ENCODE assay signal across 8 mouse cellular contexts in genomic region chr14:21830876-21831767, GRCm38 (mm10). TPM values are rescaled to one million over a fixed set of nuclear protein-coding genes. Genes with fewer than 3 reads are reported as not detected.
A peak's percentile ranks its signal among the peaks of the same experiment; 100 is the strongest.
DNase-seq lines count a peak whose midpoint lies in the region; ATAC-seq and TF ChIP-seq lines count a peak whose summit lies in the region.

No protein-coding gene starts in this region.

- H3K27ac ChIP-seq in forebrain, embryonic 13.5 days = peak overlapping the region; percentile 91
- peak overlapping the region; percentile 89 for H3K27ac ChIP-seq in liver, embryonic 16.5 days (ENCODE audit: low read length)
- H3K27ac ChIP-seq in neural tube, embryonic 12.5 days = peak overlapping the region; percentile 83
- peak overlapping the region; percentile 96 for H3K27ac ChIP-seq in stomach, postnatal 0 days (replicated peaks)

- peak; percentile 93 for ATAC-seq in cerebellum, adult (ENCODE audit: insufficient number of reproducible peaks, low FRiP score, low TSS enrichment)
- peak; percentile 99 for ATAC-seq in forebrain, embryonic 13.5 days
- peak; percentile 96 for ATAC-seq in liver, embryonic 16.5 days (ENCODE audit: low read depth)
- peak; percentile 97 for ATAC-seq in neural tube, embryonic 12.5 days (ENCODE audit: low FRiP score, low read depth)
- ATAC-seq in stomach, postnatal 0 days (ENCODE audit: low FRiP score, low TSS enrichment) = peak; percentile 97

- no peak; the same call in none of the 2 replicates for TF ChIP-seq CTCF in stomach, postnatal 0 days (IDR thresholded peaks at IDR 0.05; ENCODE audit: low read depth)

- peak overlapping the region; percentile 96 for H3K9ac ChIP-seq in forebrain, embryonic 13.5 days
- peak overlapping the region; percentile 92 for H3K9ac ChIP-seq in liver, embryonic 16.5 days (ENCODE audit: low read depth, low read length)
- H3K9ac ChIP-seq in neural tube, embryonic 12.5 days = peak overlapping the region; percentile 92
- H3K9ac ChIP-seq in stomach, postnatal 0 days (ENCODE audit: low read length) = peak overlapping the region; percentile 95

- peaks cover 22% of the 10 kb centered on the region for H3K4me1 ChIP-seq in forebrain, embryonic 13.5 days
- H3K4me1 ChIP-seq in liver, embryonic 16.5 days (ENCODE audit: control insufficient read depth, low read depth, low read length) = peaks cover 38% of the 10 kb centered on the region
- peaks cover 15% of the 10 kb centered on the region for H3K4me1 ChIP-seq in neural tube, embryonic 12.5 days
- peaks cover 2% of the 10 kb centered on the region; the same call in 1 of the 2 replicates for H3K4me1 ChIP-seq in stomach, postnatal 0 days (replicated peaks; ENCODE audit: control insufficient read depth, insufficient read depth)

- peak overlapping the region; percentile 89 for H3K4me2 ChIP-seq in forebrain, embryonic 13.5 days
- peak overlapping the region; percentile 71 for H3K4me2 ChIP-seq in liver, embryonic 16.5 days (ENCODE audit: low read depth, low read length)
- H3K4me2 ChIP-seq in neural tube, embryonic 12.5 days (replicated peaks) = peak overlapping the region; percentile 93
- H3K4me2 ChIP-seq in stomach, postnatal 0 days (replicated peaks; ENCODE audit: low read depth) = peak overlapping the region; percentile 78

- whole genome bisulfite sequencing in forebrain, embryonic 13.5 days = under 1% methylated on average over 72 of the region's 73 CpGs
- under 1% methylated on average over 70 of the region's 73 CpGs for WGBS in liver, embryonic 16.5 days (ENCODE audit: insufficient replicate concordance)
- WGBS in neural tube, embryonic 12.5 days = under 1% methylated on average over 73 of the region's 73 CpGs
- WGBS in stomach, postnatal 0 days = under 1% methylated on average over 72 of the region's 73 CpGs

- peak; percentile 96 for DNase-seq in ES-CJ7 (ENCODE audit: low read depth, low spot score)
- peak; percentile 98 for DNase-seq in heart, postnatal 10 days
- peak; percentile 97 to 99 for DNase-seq in kidney, postnatal 4 days
- DNase-seq in stomach, postnatal 0 days (ENCODE audit: low spot score) = peak; percentile 98

- H3K4me3 ChIP-seq in forebrain, embryonic 13.5 days = peak overlapping the region; percentile 99
- peak overlapping the region; percentile 94 for H3K4me3 ChIP-seq in liver, embryonic 16.5 days (ENCODE audit: low read depth, low read length)
- H3K4me3 ChIP-seq in neural tube, embryonic 12.5 days = peak overlapping the region; percentile 96
- peak overlapping the region; percentile 66 for H3K4me3 ChIP-seq in stomach, postnatal 0 days (ENCODE audit: low read depth, low read length)

- H3K36me3 ChIP-seq in forebrain, embryonic 13.5 days (ENCODE audit: poor library complexity, severe bottlenecking) = peaks cover 15% of the 10 kb centered on the region
- peaks cover 8% of the 10 kb centered on the region for H3K36me3 ChIP-seq in liver, embryonic 16.5 days (ENCODE audit: control insufficient read depth, insufficient read depth)
- H3K36me3 ChIP-seq in neural tube, embryonic 12.5 days = peaks cover 10% of the 10 kb centered on the region
- H3K36me3 ChIP-seq in stomach, postnatal 0 days (ENCODE audit: control insufficient read depth, insufficient read depth, low read length) = peaks cover 2% of the 10 kb centered on the region; the same call in 1 of the 2 replicates

- no peaks in the 10 kb centered on the region for H3K27me3 ChIP-seq in forebrain, embryonic 13.5 days
- H3K27me3 ChIP-seq in liver, embryonic 16.5 days (ENCODE audit: control insufficient read depth, insufficient read depth, low read depth, low read length) = no peaks in the 10 kb centered on the region
- H3K27me3 ChIP-seq in neural tube, embryonic 12.5 days (replicated peaks) = no peaks in the 10 kb centered on the region
- H3K27me3 ChIP-seq in stomach, postnatal 0 days (ENCODE audit: control insufficient read depth, insufficient read depth, low read length) = no peaks in the 10 kb centered on the region

- intact Hi-C loops in heart, postnatal 10 days (cut with DNase I) = loop anchor here (5.0 kb wide), 1 partner anchor 79 kb away; the partner anchor contains the start of genes Dusp13 and Samd8

- no peak for TF ChIP-seq EP300 in stomach, postnatal 0 days (optimal IDR thresholded peaks at IDR 0.05)

- no peaks in the 10 kb centered on the region for H3K9me3 ChIP-seq in forebrain, embryonic 13.5 days (replicated peaks)
- no peaks in the 10 kb centered on the region for H3K9me3 ChIP-seq in liver, embryonic 16.5 days (replicated peaks; ENCODE audit: control insufficient read depth, low read length)
- no peaks in the 10 kb centered on the region for H3K9me3 ChIP-seq in neural tube, embryonic 12.5 days
- no peaks in the 10 kb centered on the region for H3K9me3 ChIP-seq in stomach, postnatal 0 days (ENCODE audit: control insufficient read depth, low read length)

RNA-seq across cellular contexts. Expression of gene Vdac2, which starts 6.1 kb away (rescaled TPM):
- 261 and 270 TPM in 2 replicates for polyA plus RNA-seq in forebrain, embryonic 13.5 days (2015; fragmentation: Nextera tagmentation; extraction: Ambion mirVana)
- total RNA-seq in heart, postnatal 10 days (2021) = 100 to 1,000 TPM; 544 to 567 TPM
- polyA plus RNA-seq in liver, embryonic 16.5 days (2015; fragmentation: Nextera tagmentation; extraction: Ambion mirVana) = 98.4 and 113 TPM in 2 replicates
- 258 and 269 TPM in 2 replicates for polyA plus RNA-seq in neural tube, embryonic 12.5 days (2016; fragmentation: Nextera tagmentation; extraction: Ambion mirVana)
- 276 and 279 TPM in 2 replicates for polyA plus RNA-seq in stomach, postnatal 0 days (2015; fragmentation: Nextera tagmentation; extraction: Ambion mirVana)

RNA-seq across cellular contexts. Expression of gene Comtd1, which starts 17.7 kb away (rescaled TPM):
- 17.5 and 19.9 TPM in 2 replicates for polyA plus RNA-seq in forebrain, embryonic 13.5 days (2015; fragmentation: Nextera tagmentation; extraction: Ambion mirVana)
- total RNA-seq in heart, postnatal 10 days (2021) = 10 to 100 TPM in 1 of 2 experiments, 1 to 10 TPM in 1; 8.8 to 10.3 TPM
- 15.8 and 18.4 TPM in 2 replicates for polyA plus RNA-seq in liver, embryonic 16.5 days (2015; fragmentation: Nextera tagmentation; extraction: Ambion mirVana)
- polyA plus RNA-seq in neural tube, embryonic 12.5 days (2016; fragmentation: Nextera tagmentation; extraction: Ambion mirVana) = 15.0 and 19.6 TPM in 2 replicates
- 39.2 and 45.8 TPM in 2 replicates for polyA plus RNA-seq in stomach, postnatal 0 days (2015; fragmentation: Nextera tagmentation; extraction: Ambion mirVana)

Comparison
In these comparisons a context has a peak if more than half of its experiments do, and no peak if none do; other contexts are left out.
1. Peak in every context shown above with its lines: DNase-seq, ATAC-seq, H3K4me3 ChIP-seq and H3K27ac ChIP-seq.